Comparison of ENCODE assay signal across 31 mouse cellular contexts in genomic region chr2:120983611-120984010, GRCm38 (mm10). TPM values are rescaled to one million over a fixed set of nuclear protein-coding genes. Genes with fewer than 3 reads are reported as not detected.
"Had no signal": no experiment of that assay in that cellular context is flagged by ENCODE, and none has a peak within 500 bp of the region (broad histone marks: within the 10 kb centered on the region; RNA-seq: fewer than 3 reads in every experiment).

No protein-coding gene starts in this region.

- H3K27ac ChIP-seq: heart, embryonic 10.5 days; hindbrain, embryonic 10.5 days; hindbrain, embryonic 12.5 days; hindbrain, embryonic 14.5 days; layer of hippocampus, adult 2 months; left cerebral cortex, adult 2 months; limb, embryonic 10.5 days; limb, embryonic 12.5 days; liver, embryonic 13.5 days; liver, embryonic 15.5 days had no signal

- H3K4me1 ChIP-seq: heart, embryonic 10.5 days; heart, embryonic 12.5 days; hindbrain, embryonic 10.5 days; hindbrain, embryonic 12.5 days; limb, embryonic 10.5 days; limb, embryonic 12.5 days; liver, embryonic 13.5 days; liver, embryonic 15.5 days had no signal

- H3K4me3 ChIP-seq: heart, embryonic 10.5 days; heart, embryonic 12.5 days; hindbrain, embryonic 10.5 days; hindbrain, embryonic 12.5 days; layer of hippocampus, adult 2 months; left cerebral cortex, adult 2 months; limb, embryonic 10.5 days; limb, embryonic 12.5 days; liver, embryonic 13.5 days; liver, embryonic 15.5 days had no signal

- ATAC-seq: hindbrain, embryonic 16.5 days; inflammation-experienced regulatory T-cells, adult 6 months; intestine, embryonic 16.5 days had no signal

- H3K27me3 ChIP-seq: heart, embryonic 12.5 days; hindbrain, embryonic 12.5 days; limb, embryonic 12.5 days; liver, embryonic 13.5 days; liver, embryonic 15.5 days had no signal

- H3K9me3 ChIP-seq: heart, embryonic 10.5 days; heart, embryonic 12.5 days; hindbrain, embryonic 10.5 days; hindbrain, embryonic 12.5 days; limb, embryonic 10.5 days; limb, embryonic 12.5 days; liver, embryonic 13.5 days; liver, embryonic 15.5 days had no signal

- H3K9ac ChIP-seq: heart, embryonic 12.5 days; hindbrain, embryonic 12.5 days; hindbrain, embryonic 14.5 days; limb, embryonic 12.5 days; liver, embryonic 13.5 days; liver, embryonic 15.5 days had no signal

- H3K4me2 ChIP-seq: heart, embryonic 12.5 days; hindbrain, embryonic 12.5 days; hindbrain, embryonic 14.5 days; limb, embryonic 12.5 days; liver, embryonic 11.5 days; liver, embryonic 13.5 days; liver, embryonic 15.5 days had no signal

- DNase-seq: gastrocnemius, postnatal 10 days; gastrocnemius, postnatal 25 days; heart, adult 18-20 months; heart, postnatal 10 days; heart, postnatal 4 days; kidney, adult 18-20 months; kidney, adult 8-10 months; kidney, postnatal 10 days; kidney, postnatal 25 days; kidney, postnatal 4 days; liver; liver, embryonic 13.5 days had no signal

- H3K36me3 ChIP-seq: heart, embryonic 10.5 days; heart, embryonic 12.5 days; hindbrain, embryonic 12.5 days; limb, embryonic 10.5 days; limb, embryonic 12.5 days; liver, embryonic 13.5 days had no signal

RNA-seq across cellular contexts. Expression of gene Epb42, which starts 53.3 kb away (rescaled TPM):
- total RNA-seq: gastrocnemius, adult 18-20 months; granulocyte monocyte progenitor cell, adult 5-6 weeks; layer of hippocampus, adult 2 months; layer of hippocampus, postnatal 10 days; layer of hippocampus, postnatal 25 days; left cerebral cortex, adult 2 months; left cerebral cortex, postnatal 36 days had no signal
